Mouse (Mus musculus): ENCODE data around the gene Spaca4.
A peak's percentile ranks its signal among the peaks of the same experiment; 100 is the strongest.

- TF ChIP-seq CTCF (IDR thresholded peaks at IDR 0.05) (peak; percentile 35), POLR2A (IDR thresholded peaks at IDR 0.05; ENCODE audit: insufficient read depth, low read depth, low read length) (no peak)
Measured at GRCm38 (mm10) chr7:45720413-45721233, 5.0 kb downstream of the Spaca4 start, which contains the start of gene Fam83e.

All from heart, adult 2 months (tissue).